Mouse (Mus musculus): ENCODE results near the gene Gemin6. TPM values are rescaled to one million over a fixed set of nuclear protein-coding genes. Genes with fewer than 3 reads are reported as not detected.
"Not testable (repeated sequence)": the region's sequence is repeated elsewhere in the genome, so short reads cannot be mapped to it uniquely, and the experiment has no call there.

Gemin6 gene
- total RNA-seq, 1 experiment from 2014 or later = 39.8 TPM

DNA sequence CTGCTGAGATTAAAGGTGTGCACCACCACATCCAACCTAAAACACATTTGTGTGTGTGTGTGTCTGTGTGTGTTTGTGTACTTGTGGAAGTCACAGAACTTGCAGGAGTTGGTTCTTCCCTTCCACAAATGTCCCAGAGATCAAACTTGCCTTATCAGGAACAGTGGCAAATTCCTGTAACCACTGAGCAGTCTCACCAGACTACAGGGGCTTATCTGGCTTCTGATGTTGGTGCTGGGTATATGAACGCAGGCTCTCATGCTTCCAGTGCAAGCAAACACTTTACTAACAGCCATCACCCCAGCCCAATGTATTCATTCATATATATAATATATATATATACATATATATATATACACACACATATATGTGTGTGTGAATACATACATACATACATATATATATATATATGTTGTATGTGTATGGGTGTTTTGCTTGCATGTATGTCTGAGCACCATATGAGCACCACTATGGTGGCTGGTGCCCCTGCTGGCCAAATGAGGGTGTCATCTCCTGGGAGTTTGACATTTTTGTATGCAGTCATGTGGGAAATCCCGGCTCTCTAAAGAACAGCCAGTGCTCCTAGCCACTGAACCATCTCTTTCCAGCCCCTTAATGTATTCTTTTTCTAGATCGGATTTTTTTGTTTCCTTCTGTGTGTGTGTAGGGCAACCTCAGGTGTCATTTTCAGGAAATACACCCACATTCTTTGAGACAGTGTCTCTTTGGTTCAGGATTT lies 2.2 kb upstream of the Gemin6 start:
- peak in 1 of 2 experiments; percentile 41; a peak in 1 of 4 replicates for ATAC-seq (replicated peaks in 1 of 2; ENCODE audit: insufficient read depth in 1 of 2, low FRiP score in 2 of 2, low TSS enrichment in 1 of 2, low read depth in 1 of 2, poor library complexity in 2 of 2, severe bottlenecking in 2 of 2)

DNA sequence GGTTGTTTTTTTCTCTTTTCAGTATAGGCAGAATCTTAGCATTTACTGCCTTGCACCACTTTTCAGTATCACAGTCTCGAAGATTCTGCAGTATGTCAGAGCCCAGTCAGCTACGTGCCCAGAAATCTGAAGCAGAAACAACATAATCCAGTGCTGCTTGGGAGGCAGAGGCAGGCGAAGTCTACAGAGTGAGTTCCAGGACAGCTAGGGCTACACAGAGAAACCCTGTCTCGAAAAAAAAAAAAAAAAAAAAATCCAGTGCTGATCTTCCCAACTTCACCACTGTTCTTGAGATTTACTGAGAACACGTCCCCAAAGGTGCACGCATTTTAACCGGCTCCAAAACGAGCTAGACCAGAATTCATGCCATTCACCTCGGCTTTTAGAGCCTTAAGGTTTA lies 412 bp upstream of the Gemin6 start:
- peak in 1 of 2 experiments; percentile 15; a peak in 1 of 4 replicates for ATAC-seq (replicated peaks in 1 of 2; ENCODE audit: insufficient read depth in 1 of 2, low FRiP score in 2 of 2, low TSS enrichment in 1 of 2, low read depth in 1 of 2, poor library complexity in 2 of 2, severe bottlenecking in 2 of 2)

GRCm38 (mm10) chr17:80225142-80225541 lies 901 bp downstream of the Gemin6 start:
- ATAC-seq (replicated peaks in 1 of 2; ENCODE audit: insufficient read depth in 1 of 2, low FRiP score in 2 of 2, low TSS enrichment in 1 of 2, low read depth in 1 of 2, poor library complexity in 2 of 2, severe bottlenecking in 2 of 2) = peak in 1 of 2 experiments; percentile 19; a peak in 1 of 4 replicates

DNA sequence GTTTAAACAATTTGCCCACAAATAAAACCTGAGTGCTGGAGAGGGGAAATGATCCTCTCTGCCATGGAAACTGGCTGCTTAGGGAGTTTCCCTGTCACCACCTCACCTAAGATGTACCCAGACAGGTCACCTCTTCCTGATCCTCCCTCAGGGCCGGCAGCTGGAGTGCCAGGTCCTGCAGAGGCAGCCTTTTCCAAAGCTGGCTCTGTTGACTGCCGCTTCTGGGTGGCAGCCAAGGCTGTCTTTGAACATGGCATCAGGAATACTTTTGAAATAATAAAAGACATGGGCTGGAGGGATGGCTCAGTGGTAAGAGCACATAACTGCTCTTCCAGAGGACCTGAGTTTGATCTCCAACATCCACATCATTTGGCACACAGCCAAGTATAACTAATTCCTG lies 5.2 kb downstream of the Gemin6 start:
- ATAC-seq (replicated peaks in 1 of 2; ENCODE audit: insufficient read depth in 1 of 2, low FRiP score in 2 of 2, low TSS enrichment in 1 of 2, low read depth in 1 of 2, poor library complexity in 2 of 2, severe bottlenecking in 2 of 2) = no peak

- ATAC-seq (replicated peaks in 1 of 2; ENCODE audit: insufficient read depth in 1 of 2, low FRiP score in 2 of 2, low TSS enrichment in 1 of 2, low read depth in 1 of 2, poor library complexity in 2 of 2, severe bottlenecking in 2 of 2) = no peak
Measured at GRCm38 (mm10) chr17:80233844-80234243, 9.6 kb downstream of the Gemin6 start.

- ATAC-seq (replicated peaks in 1 of 2; ENCODE audit: insufficient read depth in 1 of 2, low FRiP score in 2 of 2, low TSS enrichment in 1 of 2, low read depth in 1 of 2, poor library complexity in 2 of 2, severe bottlenecking in 2 of 2) = no peak
Measured at GRCm38 (mm10) chr17:80234376-80234775, 10.1 kb downstream of the Gemin6 start.

DNA sequence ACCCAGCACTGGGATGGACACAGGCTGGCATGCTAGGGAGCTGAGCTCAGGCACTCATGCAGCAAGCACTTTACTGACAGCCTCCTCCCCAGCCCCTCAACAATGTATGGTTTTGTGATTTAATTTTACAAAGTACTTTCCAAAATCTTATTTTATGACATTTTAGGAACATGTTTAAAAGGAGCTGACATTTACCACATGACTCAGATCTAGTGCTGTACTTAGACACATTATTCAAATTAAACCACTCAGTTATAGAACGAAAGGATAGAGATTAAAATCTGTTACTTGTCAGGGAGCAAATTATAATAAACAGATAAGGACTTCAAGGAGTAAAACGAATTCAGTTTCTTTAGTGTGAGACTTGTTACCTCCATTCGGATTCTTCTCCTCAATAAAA lies 11.2 kb downstream of the Gemin6 start:
- no peak for ATAC-seq (replicated peaks in 1 of 2; ENCODE audit: insufficient read depth in 1 of 2, low FRiP score in 2 of 2, low TSS enrichment in 1 of 2, low read depth in 1 of 2, poor library complexity in 2 of 2, severe bottlenecking in 2 of 2)

DNA sequence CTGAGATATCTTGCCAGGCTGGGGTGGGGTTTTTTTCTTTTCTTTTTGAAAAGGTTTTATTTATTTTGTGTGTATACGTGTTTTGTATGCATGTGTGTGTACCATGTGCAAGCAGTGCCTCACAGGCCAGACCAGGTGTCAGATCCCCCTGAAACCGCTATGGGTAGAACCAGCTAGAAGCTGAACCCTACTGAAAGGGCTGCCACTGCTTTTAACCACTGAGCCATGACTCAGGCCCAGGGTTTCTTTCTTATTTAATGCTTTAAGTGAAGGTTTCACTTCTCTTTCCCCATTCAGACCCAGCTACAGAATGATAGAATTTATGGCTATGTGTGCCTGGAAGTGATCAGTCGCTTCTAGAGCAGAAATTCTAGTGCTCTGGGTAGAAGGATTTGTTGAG lies 12.6 kb downstream of the Gemin6 start:
- ATAC-seq (replicated peaks in 1 of 2; ENCODE audit: insufficient read depth in 1 of 2, low FRiP score in 2 of 2, low TSS enrichment in 1 of 2, low read depth in 1 of 2, poor library complexity in 2 of 2, severe bottlenecking in 2 of 2) = peak in 1 of 2 experiments; percentile 46; a peak in 2 of 4 replicates

- ATAC-seq (replicated peaks in 1 of 2; ENCODE audit: insufficient read depth in 1 of 2, low FRiP score in 2 of 2, low TSS enrichment in 1 of 2, low read depth in 1 of 2, poor library complexity in 2 of 2, severe bottlenecking in 2 of 2) = no peak
Measured at GRCm38 (mm10) chr17:80237475-80237874, 13.2 kb downstream of the Gemin6 start.

- no peak for ATAC-seq (replicated peaks in 1 of 2; ENCODE audit: insufficient read depth in 1 of 2, low FRiP score in 2 of 2, low TSS enrichment in 1 of 2, low read depth in 1 of 2, poor library complexity in 2 of 2, severe bottlenecking in 2 of 2)
Measured at GRCm38 (mm10) chr17:80241594-80241993, 17.4 kb downstream of the Gemin6 start.

GRCm38 (mm10) chr17:80243116-80243515 lies 18.9 kb downstream of the Gemin6 start:
- ATAC-seq (replicated peaks in 1 of 2; ENCODE audit: insufficient read depth in 1 of 2, low FRiP score in 2 of 2, low TSS enrichment in 1 of 2, low read depth in 1 of 2, poor library complexity in 2 of 2, severe bottlenecking in 2 of 2) = no peak

GRCm38 (mm10) chr17:80252757-80253525 lies 28.7 kb downstream of the Gemin6 start:
- ATAC-seq (replicated peaks in 1 of 2; ENCODE audit: insufficient read depth in 1 of 2, low FRiP score in 2 of 2, low TSS enrichment in 1 of 2, low read depth in 1 of 2, poor library complexity in 2 of 2, severe bottlenecking in 2 of 2) = no peak

GRCm38 (mm10) chr17:80254421-80254820 lies 30.2 kb downstream of the Gemin6 start:
- ATAC-seq (replicated peaks in 1 of 2; ENCODE audit: insufficient read depth in 1 of 2, low FRiP score in 2 of 2, low TSS enrichment in 1 of 2, low read depth in 1 of 2, poor library complexity in 2 of 2, severe bottlenecking in 2 of 2) = no peak

DNA sequence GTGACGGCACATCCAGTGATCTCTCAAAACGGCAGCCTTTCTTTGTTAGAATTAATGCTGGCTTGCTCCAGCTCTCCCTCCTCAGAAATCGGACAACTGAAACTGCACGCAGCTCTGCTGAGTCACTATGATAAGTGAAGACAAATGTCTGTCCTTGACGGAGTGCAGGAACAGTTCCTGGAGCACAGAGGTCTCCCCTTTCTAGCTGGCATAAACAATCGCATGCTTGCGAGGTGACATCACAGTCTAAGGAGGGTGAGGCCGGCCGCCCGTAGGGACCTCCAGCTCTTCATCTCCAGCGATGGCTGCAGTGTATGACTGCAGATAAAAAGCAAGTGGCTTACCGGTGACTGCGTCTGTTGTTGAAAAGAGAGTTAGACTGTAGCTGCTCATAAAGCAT lies 31.0 kb downstream of the Gemin6 start:
- no peak for ATAC-seq (replicated peaks in 1 of 2; ENCODE audit: insufficient read depth in 1 of 2, low FRiP score in 2 of 2, low TSS enrichment in 1 of 2, low read depth in 1 of 2, poor library complexity in 2 of 2, severe bottlenecking in 2 of 2)

- no peak for ATAC-seq (replicated peaks in 1 of 2; ENCODE audit: insufficient read depth in 1 of 2, low FRiP score in 2 of 2, low TSS enrichment in 1 of 2, low read depth in 1 of 2, poor library complexity in 2 of 2, severe bottlenecking in 2 of 2)
Measured at GRCm38 (mm10) chr17:80267065-80267464, 42.8 kb downstream of the Gemin6 start.

- no peak for ATAC-seq (replicated peaks in 1 of 2; ENCODE audit: insufficient read depth in 1 of 2, low FRiP score in 2 of 2, low TSS enrichment in 1 of 2, low read depth in 1 of 2, poor library complexity in 2 of 2, severe bottlenecking in 2 of 2)
Measured at GRCm38 (mm10) chr17:80268151-80268550, 43.9 kb downstream of the Gemin6 start.

GRCm38 (mm10) chr17:80270622-80271021 lies 46.4 kb downstream of the Gemin6 start:
- ATAC-seq (replicated peaks in 1 of 2; ENCODE audit: insufficient read depth in 1 of 2, low FRiP score in 2 of 2, low TSS enrichment in 1 of 2, low read depth in 1 of 2, poor library complexity in 2 of 2, severe bottlenecking in 2 of 2) = not testable (repeated sequence)
